Mouse (Mus musculus) brain, embryonic 14.5 days (tissue): ENCODE results near the gene Tmprss13. TPM values are rescaled to one million over a fixed set of nuclear protein-coding genes. Genes with fewer than 3 reads are reported as not detected.
A peak's percentile ranks its signal among the peaks of the same experiment; 100 is the strongest.

Experiments used
- DNase-seq: peaks from one replicate; pipeline ENCODE4 v3.0.0-alpha.2; 2011; ENCODE audit warnings: low read depth
- CTCF ChIP-seq: fragments of 200-500 bp; IDR thresholded peaks from 2 replicates; pipeline ENCODE4 v1.5.1; 2012; ENCODE audit warnings: inconsistent platforms, mild to moderate bottlenecking, moderate library complexity, borderline replicate concordance; ENCODE audit not compliant: insufficient read depth, insufficient read length; ENCODE audit errors: extremely low read depth
- POLR2A ChIP-seq: fragments of 200-500 bp; IDR thresholded peaks from 2 replicates; pipeline ENCODE4 v1.6.1; 2012; ENCODE audit warnings: mild to moderate bottlenecking, inconsistent platforms, borderline replicate concordance; ENCODE audit not compliant: poor library complexity, insufficient read depth, insufficient read length, severe bottlenecking; ENCODE audit errors: extremely low read depth
- polyA plus RNA-seq: library from polyadenylated mRNA; depleted of rRNA; stranded (reverse); fragments of >200 nt; gene quantifications from 2 replicates; pipeline ENCODE4 v1.2.3, GENCODE M21; 2012

Gene Tmprss13
- polyA plus RNA-seq, 1 experiment = 0.10 TPM

DNA sequence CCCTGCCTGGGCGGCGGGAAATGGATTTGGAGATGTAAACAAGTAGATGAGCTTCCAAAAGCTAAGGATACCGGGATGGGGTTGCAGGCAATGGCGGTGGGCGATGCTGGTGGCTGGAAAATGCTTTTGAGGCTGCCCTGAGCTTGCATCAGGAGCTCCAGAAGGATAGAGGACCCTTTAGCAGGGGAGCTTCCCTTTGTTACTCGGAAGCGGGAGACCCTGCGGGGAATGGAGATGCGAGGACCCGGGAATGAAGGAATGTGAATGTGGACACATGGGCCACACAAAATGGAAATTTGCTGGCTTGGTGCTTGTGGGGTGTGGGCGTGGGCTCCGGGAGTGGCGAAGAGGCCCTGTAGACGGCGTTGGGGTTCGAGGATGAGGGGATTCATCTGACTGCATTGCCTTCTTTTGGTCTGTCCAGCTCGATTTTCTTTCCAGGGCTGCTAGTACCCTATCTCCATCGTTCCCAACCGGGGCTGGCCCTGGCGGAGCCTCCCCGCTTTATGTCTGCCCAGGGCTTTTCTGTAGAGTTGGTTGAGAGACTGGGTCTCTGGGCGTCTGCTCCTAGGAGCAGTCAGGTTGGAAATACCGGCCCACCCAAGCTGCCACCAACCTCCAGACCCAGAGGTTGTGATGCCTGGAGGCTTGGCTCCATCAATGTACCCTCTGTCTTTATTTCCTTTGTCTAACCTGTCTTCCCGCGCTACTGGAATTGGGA is 51.9 kb downstream of the Tmprss13 start:
- TF ChIP-seq CTCF (no peak), POLR2A (0 out of 2 replicates have a peak, but pooled peaks have one; percentile 14)

DNA sequence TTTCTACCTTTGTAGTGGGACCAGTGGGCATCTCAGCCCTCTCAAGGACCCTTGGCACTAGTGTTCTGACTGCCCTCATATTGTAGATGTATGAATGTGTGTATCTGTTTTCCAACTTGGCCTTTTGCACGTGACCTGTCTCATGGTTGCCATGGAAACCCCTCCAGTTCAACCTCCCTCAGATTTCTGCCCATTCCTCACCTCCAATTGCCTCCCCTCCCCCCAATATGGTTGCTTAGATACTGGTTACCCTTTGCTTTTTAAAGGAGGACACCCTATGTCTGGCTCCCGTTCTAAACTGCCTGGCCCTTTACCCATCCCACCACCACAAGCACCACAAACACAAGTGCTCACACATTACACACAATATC is 52.4 kb downstream of the Tmprss13 start:
- TF ChIP-seq POLR2A = no peak
- TF ChIP-seq CTCF = no peak
- DNase-seq = peak; percentile 89

More for the DNA sequence above, 51.9 kb downstream of the Tmprss13 start:
- DNase-seq = no peak

DNA sequence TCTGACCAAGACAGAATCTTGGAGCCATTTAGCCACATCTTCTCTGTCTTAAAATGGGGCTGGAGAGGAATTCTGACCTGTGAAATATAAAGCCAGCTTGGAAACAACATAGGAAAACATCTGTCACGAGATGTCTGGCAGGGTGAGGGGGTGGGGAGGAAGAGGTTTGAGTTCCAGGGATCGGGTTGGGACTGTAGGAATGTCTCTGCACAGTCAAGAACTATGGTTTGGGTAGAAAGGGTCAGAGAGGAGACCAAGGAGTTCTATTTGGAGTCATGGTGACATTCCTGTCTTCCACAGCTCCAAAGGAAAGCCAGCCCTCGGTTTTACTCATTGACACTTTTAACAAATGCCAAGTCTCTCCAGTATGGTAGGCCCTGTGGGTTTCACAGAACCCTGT is 55.0 kb downstream of the Tmprss13 start:
- no peak for DNase-seq
- no peak for TF ChIP-seq POLR2A
- no peak for TF ChIP-seq CTCF

DNA sequence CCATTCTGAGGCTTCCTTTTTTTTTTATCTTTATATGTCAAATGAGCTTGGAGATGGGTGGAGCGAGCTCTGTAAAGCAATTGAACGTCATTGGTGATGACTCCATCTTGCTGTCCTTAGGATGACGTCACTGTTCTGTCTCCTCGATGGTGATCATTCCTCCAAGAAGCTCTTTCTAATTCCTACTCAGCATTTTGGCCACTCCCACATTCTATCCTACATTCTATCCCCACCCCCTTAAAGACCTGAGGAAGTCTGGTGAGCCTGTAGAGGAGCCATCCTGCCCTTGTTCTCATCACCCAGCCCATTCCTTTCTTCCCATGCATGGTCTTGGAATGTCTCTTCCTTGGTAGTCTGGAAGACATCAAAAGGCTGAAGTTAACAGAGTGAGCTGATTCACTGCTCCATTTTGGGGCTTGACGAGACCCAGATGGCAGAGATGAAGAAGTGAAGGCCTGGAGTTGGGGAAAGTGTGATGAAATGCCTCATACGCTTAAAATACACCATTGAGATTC is 56.1 kb downstream of the Tmprss13 start:
- no peak for DNase-seq
- TF ChIP-seq CTCF (no peak), POLR2A (no peak)

DNA sequence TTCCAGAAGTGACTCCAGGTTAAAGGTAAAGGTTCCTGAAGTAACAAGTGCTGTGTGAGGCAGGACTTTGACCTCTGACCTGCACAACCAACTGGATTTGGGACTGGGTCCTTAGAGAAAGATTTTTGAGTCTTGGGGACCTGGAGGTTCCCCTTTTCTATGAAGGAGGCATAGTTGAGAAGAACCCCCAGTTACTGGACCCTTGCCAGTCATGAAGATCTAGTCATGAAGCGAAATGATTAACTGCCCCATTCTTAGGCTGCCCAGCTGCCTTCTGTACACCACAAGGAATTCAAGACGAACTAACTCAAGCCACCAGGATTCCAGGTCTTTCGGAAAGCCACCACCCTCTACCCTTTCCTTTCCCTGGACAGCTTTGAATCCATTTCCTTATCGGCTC is 57.5 kb downstream of the Tmprss13 start:
- no peak for TF ChIP-seq POLR2A
- no peak for TF ChIP-seq CTCF
- no peak for DNase-seq

DNA sequence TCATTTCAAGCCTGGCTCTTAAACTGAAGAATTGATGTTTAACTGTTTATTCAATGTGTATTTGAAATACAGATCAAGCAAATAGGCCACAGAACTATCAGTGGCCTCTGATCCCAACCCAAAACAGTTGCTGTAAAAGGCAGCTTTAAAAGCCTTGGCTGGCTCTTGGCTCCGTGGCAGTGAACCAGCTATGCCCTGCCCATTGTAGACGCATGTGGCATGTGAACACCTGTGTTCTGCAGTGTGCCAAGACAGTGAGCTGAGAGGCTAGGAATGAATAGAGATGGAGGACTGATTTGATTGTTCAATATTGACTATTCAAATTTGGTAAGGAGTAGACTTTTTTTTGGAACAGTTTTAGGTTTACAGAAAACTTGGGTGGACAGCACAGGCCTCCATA is 58.0 kb downstream of the Tmprss13 start:
- DNase-seq = peak; percentile 32
- no peak for TF ChIP-seq POLR2A
- no peak for TF ChIP-seq CTCF

DNA sequence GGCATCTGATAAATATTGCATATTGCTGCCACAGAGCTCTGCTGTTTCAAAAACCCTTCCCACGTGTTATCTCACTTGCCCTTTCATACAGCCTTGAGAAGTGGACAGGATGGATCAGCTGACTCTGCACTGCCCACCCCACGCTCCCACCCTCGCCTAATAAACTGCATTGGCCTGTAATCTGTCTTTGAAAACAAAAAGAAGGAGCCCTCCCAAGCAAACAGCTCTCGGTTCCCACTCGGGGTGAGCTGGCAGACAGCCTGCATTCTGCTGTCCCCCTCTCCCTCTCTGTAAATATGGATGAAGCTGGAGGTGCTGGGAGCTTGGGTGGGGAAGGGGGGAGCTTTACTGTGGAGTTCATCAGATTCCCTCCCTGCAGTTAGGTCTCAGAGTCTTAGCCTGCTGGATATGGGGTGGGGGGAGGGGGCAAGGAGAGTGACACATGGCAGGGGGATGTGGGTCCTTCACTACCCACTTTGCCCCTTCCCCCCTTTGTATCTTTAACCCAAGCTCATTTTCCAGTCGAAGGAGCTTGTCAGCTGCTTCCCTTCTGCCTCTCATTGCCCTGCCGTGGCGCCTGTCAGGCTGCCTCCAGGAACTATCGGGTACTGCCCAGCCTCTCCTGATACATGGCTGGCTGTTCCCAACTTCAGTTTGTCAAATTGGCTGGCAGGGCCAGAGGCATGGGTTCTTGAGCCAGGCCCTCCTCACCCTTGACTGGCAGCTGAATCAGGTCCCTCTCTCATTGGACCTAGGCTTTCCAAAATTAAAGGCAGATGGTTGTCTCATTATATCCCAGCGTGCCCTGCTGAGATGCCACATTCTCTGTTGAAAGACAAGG is 61.7 kb downstream of the Tmprss13 start:
- peak; percentile 85 for DNase-seq
- TF ChIP-seq CTCF (no peak), POLR2A (no peak)

DNA sequence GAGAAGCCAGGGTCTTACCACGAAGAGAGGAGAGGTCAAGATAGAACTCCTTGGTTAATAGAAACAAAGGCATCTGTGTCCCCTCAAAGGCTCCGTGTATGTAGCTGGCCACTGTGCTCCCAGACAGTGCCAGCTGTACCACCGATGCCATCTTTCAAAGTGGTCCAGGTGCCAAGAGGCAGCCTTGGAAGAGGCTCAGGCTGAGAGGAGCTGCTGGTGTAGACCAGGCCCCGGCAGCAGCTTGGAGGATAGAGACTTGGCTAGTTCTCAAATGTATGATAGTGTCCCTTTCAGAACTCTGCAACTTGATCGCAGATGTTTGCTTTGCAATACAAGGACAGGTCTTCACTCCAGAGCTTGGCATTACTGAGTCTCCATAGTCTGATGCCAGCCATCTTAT is 63.4 kb downstream of the Tmprss13 start:
- peak; percentile 32 for DNase-seq
- TF ChIP-seq POLR2A (no peak), CTCF (no peak)

DNA sequence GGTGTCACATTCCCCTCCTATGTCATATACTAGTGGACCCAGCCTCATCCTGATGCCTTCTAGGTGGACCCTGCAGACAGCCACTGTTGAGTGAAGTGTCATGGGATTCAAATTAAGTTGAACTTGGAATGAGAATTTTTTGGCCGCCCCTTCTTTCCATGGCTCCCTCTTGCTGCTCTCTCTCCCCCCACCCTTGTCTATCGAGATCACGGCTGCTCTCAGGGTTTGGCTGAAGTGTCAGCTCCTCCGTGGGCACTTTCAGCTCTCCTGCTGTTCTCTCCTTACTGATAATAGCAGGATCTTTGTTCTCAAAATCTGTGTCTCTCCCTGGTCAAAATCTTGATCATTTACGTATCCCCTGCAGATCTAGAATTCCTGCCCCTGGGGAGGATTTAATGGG is 63.9 kb downstream of the Tmprss13 start:
- TF ChIP-seq CTCF (no peak), POLR2A (no peak)
- DNase-seq = no peak

DNA sequence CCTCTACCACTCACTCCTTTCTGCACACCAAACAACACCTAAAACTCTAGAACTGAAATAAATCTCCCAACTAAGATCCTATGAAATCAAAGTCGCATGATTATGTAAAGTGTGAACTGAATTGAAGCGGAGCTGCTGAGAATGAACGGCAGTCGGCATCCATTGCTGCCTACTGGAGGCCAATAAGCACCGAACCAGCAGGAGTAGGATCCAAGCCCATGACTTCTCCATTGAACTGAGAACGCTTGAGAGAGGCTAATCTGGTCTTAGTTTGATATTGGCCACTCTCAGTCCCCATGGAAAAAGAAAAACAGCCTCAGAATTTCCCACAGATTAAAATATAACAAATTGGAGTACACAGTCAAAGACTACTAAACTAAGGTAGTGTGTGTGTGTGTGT is 65.0 kb downstream of the Tmprss13 start:
- TF ChIP-seq POLR2A (no peak), CTCF (no peak)
- no peak for DNase-seq

DNA sequence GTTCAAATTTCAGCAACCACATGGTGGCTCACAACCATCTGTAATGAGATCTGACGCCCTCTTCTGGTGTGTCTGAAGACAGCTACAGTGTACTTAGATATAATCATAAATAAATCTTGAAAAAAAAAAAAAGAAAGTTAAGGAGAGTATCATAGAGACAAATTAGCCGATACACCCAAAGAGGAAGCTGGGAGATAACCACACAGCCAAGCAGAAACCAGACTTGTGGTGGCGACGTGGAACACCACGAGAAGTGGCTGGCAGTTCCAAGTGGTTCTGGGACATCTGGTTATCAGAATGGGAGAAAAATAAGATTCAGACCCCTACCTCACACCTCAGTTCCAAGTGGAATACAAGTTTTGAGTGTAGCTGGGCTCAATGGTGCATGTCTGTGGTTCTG is 67.8 kb downstream of the Tmprss13 start:
- DNase-seq = no peak

More for the DNA sequence above, 67.8 kb downstream of the Tmprss13 start:
- TF ChIP-seq CTCF (no peak), POLR2A (no peak)
